Mouse (Mus musculus) heart, postnatal 0 days (tissue): Measurements from ENCODE around the gene Tardbp.

Source experiments
- CTCF ChIP-seq: IDR thresholded peaks from 2 replicates; pipeline ENCODE4 v1.5.1; 2016; ENCODE audit warnings: antibody characterized with exemption, control low read depth, low read depth
- EP300 ChIP-seq: IDR thresholded peaks from 2 replicates; pipeline ENCODE4 v1.6.1; 2016; ENCODE audit warnings: antibody characterized with exemption, low read depth

DNA sequence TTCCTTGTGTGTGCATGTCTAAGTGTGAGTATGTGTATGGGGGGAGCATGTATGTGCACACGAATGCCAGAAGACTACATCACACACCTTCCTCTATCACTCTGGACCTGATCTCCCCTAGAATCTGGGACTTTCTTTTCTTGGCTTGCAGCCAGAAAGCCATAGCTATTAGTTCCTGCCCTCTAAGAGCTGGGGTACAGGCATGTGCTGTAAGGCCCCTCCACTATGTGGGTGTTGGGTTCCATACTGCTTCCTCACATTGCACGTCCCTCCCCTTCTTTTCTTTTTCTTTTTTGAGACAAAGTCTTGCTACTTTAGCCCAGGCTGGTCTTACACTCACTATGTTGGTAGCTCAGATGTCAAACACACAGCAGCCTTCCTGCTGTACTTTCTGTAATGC, 8.5 kb upstream of the Tardbp start:
- TF ChIP-seq EP300 (no peak), CTCF (no peak)
